Mouse (Mus musculus): ENCODE measurements around the gene Scrt2. TPM values are rescaled to one million over a fixed set of nuclear protein-coding genes. Genes with fewer than 3 reads are reported as not detected.
"Not testable (repeated sequence)": the region's sequence is repeated elsewhere in the genome, so short reads cannot be mapped to it uniquely, and the experiment has no call there.

The Scrt2 gene
- polyA plus RNA-seq, 1 experiment, result not detected

DNA sequence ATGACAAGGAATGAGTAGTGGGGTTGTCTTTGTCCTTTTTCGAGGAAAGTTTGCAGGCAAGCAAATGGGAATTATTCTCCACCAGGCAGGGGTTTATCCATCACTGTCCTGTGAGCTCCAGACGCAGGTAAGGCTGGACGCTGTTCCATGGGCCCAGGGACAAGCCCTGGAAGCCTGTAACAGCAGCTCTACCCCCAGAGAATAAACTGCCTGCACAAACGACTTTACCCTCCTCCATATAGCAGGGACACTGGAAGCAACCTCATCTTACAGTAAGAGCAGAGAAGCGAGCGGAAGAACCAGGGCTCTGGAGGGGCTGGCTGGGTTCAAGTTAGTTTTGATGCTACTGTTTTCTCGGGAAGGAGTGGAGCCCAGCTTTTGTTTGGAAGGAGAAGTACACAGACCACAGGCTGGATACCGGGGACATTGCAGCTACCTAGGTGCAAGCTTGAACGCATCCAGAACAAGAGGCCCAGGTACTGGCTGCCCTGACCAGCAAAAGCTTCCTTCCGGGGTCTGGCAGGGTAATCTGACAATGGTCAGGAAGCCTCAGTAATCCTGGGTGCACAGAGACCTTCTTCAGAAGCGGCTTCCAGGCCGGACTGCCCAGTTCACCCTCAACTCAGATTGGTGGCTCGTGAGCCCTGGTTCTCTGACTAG, 31.6 kb upstream of the Scrt2 start:
- H3K36me3 ChIP-seq (ENCODE audit: control insufficient read depth, insufficient read depth, low read length), result no peaks in the 10 kb centered on the region
- H3K4me3 ChIP-seq (ENCODE audit: extremely low read depth, insufficient read depth, insufficient read length), result no peak overlapping the region
- WGBS, result 16% methylated on average over 13 of the region's 13 CpGs
- no peak overlapping the region for H3K27ac ChIP-seq (ENCODE audit: insufficient read depth, low read length)
- H3K4me1 ChIP-seq (ENCODE audit: control insufficient read depth, insufficient read depth, insufficient read length), result peaks cover 3% of the 10 kb centered on the region; the same call in 1 of the 2 replicates
- TF ChIP-seq POLR2A (IDR thresholded peaks at IDR 0.05; ENCODE audit: low read depth, low read length), result no peak
- TF ChIP-seq CTCF (IDR thresholded peaks at IDR 0.05; ENCODE audit: extremely low read depth, insufficient read depth, insufficient read length, insufficient replicate concordance), result no peak
- peaks cover 23% of the 10 kb centered on the region for H3K27me3 ChIP-seq (ENCODE audit: control insufficient read depth, insufficient read depth, low read length)
- DNase-seq (ENCODE audit: low read depth in 1 of 2, low spot score in 2 of 2), result no peak

DNA sequence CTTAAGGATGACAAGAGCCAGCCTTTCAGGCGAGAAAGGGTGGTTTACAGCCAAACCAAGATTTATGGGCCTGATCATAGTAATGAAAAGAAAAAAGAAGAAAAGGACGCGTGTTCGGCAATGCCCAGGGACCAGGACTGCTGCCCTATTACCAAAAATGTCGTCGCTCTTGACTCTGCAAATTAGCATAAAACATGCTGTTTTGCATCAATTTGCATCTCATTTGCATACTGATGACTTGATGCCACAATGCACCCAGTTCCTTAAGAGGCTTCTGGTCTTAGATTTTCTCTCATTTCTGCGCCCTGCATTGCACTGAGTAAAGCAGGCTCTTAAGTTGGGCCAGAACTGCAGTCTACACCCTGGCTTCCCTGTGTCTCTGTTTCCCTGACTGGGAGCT, 31.0 kb upstream of the Scrt2 start:
- peaks cover 23% of the 10 kb centered on the region for H3K27me3 ChIP-seq (ENCODE audit: control insufficient read depth, insufficient read depth, low read length)
- no peak overlapping the region for H3K27ac ChIP-seq (ENCODE audit: insufficient read depth, low read length)
- TF ChIP-seq POLR2A (IDR thresholded peaks at IDR 0.05; ENCODE audit: low read depth, low read length) (no peak), CTCF (IDR thresholded peaks at IDR 0.05; ENCODE audit: extremely low read depth, insufficient read depth, insufficient read length, insufficient replicate concordance) (no peak)
- H3K36me3 ChIP-seq (ENCODE audit: control insufficient read depth, insufficient read depth, low read length), result no peaks in the 10 kb centered on the region
- H3K4me1 ChIP-seq (ENCODE audit: control insufficient read depth, insufficient read depth, insufficient read length), result peaks cover 3% of the 10 kb centered on the region; the same call in 1 of the 2 replicates
- no peak for DNase-seq (ENCODE audit: low read depth in 1 of 2, low spot score in 2 of 2)
- H3K4me3 ChIP-seq (ENCODE audit: extremely low read depth, insufficient read depth, insufficient read length), result no peak overlapping the region
- WGBS, result 20% methylated on average over 7 of the region's 7 CpGs

DNA sequence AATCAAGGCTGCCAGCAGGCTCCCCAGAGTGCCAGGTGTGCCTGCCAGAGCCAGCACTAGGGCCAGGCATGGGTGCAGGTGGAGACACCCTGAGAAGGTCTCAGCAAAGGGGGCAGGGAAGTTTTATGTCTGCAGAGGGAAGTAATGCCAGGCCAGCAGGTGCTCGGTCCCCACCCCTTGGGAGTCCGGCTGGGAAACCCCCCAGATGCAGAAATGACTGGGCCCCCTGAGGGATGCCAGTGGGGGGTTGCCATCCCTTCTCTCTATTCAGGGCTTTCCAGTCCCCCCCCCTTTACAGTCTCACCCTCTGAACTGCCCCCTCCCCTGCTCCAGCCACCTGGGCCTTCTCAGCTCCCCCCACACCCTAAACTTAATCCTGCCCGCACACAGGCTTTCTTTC, 29.3 kb upstream of the Scrt2 start:
- no peak for DNase-seq (ENCODE audit: low read depth in 1 of 2, low spot score in 2 of 2)
- no peak for TF ChIP-seq POLR2A (IDR thresholded peaks at IDR 0.05; ENCODE audit: low read depth, low read length)
- TF ChIP-seq CTCF (IDR thresholded peaks at IDR 0.05; ENCODE audit: extremely low read depth, insufficient read depth, insufficient read length, insufficient replicate concordance), result no peak
- 61% methylated on average over 3 of the region's 3 CpGs for WGBS
- peaks cover 23% of the 10 kb centered on the region for H3K27me3 ChIP-seq (ENCODE audit: control insufficient read depth, insufficient read depth, low read length)
- no peak overlapping the region for H3K27ac ChIP-seq (ENCODE audit: insufficient read depth, low read length)
- H3K4me1 ChIP-seq (ENCODE audit: control insufficient read depth, insufficient read depth, insufficient read length), result peaks cover 3% of the 10 kb centered on the region; the same call in 1 of the 2 replicates
- no peak overlapping the region for H3K4me3 ChIP-seq (ENCODE audit: extremely low read depth, insufficient read depth, insufficient read length)
- H3K36me3 ChIP-seq (ENCODE audit: control insufficient read depth, insufficient read depth, low read length), result no peaks in the 10 kb centered on the region

DNA sequence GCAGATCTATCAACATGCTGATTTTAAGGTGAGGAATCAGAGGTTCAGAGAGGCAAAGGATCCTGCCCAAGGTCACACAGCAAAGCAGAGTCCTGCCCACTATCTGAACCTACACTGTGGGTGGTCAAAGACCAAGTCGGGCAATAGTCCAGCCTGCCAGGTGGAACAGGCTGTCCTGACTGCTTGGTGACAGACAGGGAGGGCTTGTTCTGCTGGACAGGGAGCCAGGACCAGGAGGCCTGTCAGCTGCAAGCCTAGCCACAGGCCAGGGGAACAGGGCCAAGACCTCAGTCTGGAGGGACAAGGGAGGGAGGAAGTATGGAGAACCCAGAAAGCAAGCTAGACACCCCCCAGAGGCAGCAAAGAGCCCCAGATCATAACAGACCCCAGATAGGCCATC, 25.9 kb upstream of the Scrt2 start:
- Histone ChIP-seq H3K27ac (ENCODE audit: insufficient read depth, low read length) (no peak overlapping the region), H3K4me1 (ENCODE audit: control insufficient read depth, insufficient read depth, insufficient read length) (no peaks in the 10 kb centered on the region), H3K4me3 (ENCODE audit: extremely low read depth, insufficient read depth, insufficient read length) (no peak overlapping the region), H3K27me3 (ENCODE audit: control insufficient read depth, insufficient read depth, low read length) (no peaks in the 10 kb centered on the region; the same call in 1 of the 2 replicates), H3K36me3 (ENCODE audit: control insufficient read depth, insufficient read depth, low read length) (no peaks in the 10 kb centered on the region)
- WGBS, result 52% methylated on average over 1 of the region's 1 CpGs
- TF ChIP-seq CTCF (IDR thresholded peaks at IDR 0.05; ENCODE audit: extremely low read depth, insufficient read depth, insufficient read length, insufficient replicate concordance) (no peak), POLR2A (IDR thresholded peaks at IDR 0.05; ENCODE audit: low read depth, low read length) (no peak)
- DNase-seq (ENCODE audit: low read depth in 1 of 2, low spot score in 2 of 2), result no peak

DNA sequence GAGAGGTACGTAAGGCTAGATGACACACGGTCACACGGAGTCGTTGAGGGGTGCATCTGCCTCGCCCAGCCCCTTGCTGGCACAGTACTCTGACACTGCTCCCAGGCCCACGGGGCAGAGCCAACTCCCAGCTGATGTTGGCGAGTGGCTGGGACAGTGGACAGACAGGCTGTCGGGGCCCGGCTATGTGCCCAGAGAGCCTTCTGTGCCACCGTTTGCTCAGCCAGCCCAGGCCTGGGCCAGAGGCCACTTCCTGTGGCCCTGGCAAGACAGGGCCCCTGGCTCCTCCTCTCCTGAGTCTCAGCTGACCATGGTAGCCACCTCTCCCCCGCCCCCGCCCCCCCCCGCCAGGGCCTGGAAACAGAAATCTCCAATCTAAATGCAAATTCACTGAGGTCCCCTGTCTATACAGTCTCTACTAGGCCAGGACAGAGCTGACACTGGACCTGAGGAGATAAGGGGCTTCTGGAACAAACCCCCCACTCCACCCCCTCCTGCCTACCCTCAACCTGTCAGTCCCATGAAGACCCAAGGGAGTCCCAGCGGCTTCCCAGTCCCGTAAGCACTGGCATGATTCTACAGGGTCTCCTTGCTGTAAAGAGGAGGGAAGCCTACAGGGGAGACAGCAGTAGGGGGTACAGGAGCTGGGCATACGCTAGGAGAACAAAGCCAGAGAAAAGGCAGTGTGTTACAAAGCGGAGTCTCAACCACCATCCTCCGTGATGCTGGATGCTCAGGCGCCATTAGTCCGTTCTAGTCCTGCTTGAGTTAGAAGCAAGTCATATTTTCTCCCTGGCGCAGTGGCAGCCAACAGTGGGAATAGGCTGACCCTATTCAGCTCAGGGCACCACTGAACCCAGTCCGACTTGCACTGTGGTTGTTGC, 24.7 kb upstream of the Scrt2 start:
- Histone ChIP-seq H3K27ac (ENCODE audit: insufficient read depth, low read length) (no peak overlapping the region), H3K4me3 (ENCODE audit: extremely low read depth, insufficient read depth, insufficient read length) (no peak overlapping the region), H3K27me3 (ENCODE audit: control insufficient read depth, insufficient read depth, low read length) (no peaks in the 10 kb centered on the region), H3K36me3 (ENCODE audit: control insufficient read depth, insufficient read depth, low read length) (no peaks in the 10 kb centered on the region), H3K4me1 (ENCODE audit: control insufficient read depth, insufficient read depth, insufficient read length) (no peaks in the 10 kb centered on the region)
- TF ChIP-seq POLR2A (IDR thresholded peaks at IDR 0.05; ENCODE audit: low read depth, low read length) (no peak), CTCF (IDR thresholded peaks at IDR 0.05; ENCODE audit: extremely low read depth, insufficient read depth, insufficient read length, insufficient replicate concordance) (no peak)
- DNase-seq (ENCODE audit: low read depth in 1 of 2, low spot score in 2 of 2), result no peak
- 80% methylated on average over 22 of the region's 22 CpGs for WGBS

DNA sequence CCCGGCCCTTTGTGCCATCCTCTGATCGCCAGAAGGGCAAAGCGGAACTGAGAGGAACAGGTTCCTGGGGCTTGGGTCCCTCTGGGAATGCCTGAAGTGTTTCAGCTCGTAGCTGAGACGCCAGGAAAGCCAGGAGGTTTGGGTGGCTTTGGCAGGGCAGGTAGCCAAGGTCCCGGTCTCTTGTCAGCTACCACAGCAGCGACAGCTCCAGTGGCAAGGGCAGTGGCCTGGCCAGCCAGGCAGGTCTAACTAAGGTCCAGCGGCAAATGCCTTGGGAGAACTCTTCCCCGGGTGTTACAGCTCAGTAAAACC, 24.1 kb upstream of the Scrt2 start:
- TF ChIP-seq POLR2A (IDR thresholded peaks at IDR 0.05; ENCODE audit: low read depth, low read length) (no peak), CTCF (IDR thresholded peaks at IDR 0.05; ENCODE audit: extremely low read depth, insufficient read depth, insufficient read length, insufficient replicate concordance) (no peak)

DNA sequence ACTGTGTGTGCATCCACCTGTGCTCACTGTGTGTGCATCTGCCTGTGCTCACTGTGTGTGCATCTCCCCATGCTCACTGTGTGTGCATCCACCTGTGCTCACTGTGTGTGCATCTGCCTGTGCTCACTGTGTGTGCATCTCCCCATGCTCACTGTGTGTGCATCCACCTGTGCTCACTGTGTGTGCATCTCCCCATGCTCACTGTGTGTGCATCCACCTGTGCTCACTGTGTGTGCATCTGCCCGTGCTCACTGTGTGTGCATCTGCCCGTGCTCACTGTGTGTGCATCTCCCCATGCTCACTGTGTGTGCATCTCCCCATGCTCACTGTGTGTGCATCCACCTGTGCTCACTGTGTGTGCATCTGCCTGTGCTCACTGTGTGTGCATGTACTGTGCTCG, 18.5 kb upstream of the Scrt2 start:
- H3K27ac ChIP-seq (ENCODE audit: insufficient read depth, low read length); H3K4me1 ChIP-seq (ENCODE audit: control insufficient read depth, insufficient read depth, insufficient read length); H3K4me3 ChIP-seq (ENCODE audit: extremely low read depth, insufficient read depth, insufficient read length); H3K27me3 ChIP-seq (ENCODE audit: control insufficient read depth, insufficient read depth, low read length); H3K36me3 ChIP-seq (ENCODE audit: control insufficient read depth, insufficient read depth, low read length); DNase-seq (ENCODE audit: low read depth in 1 of 2, low spot score in 2 of 2): not testable (repeated sequence)
- WGBS, result 86% methylated on average over 3 of the region's 3 CpGs

More for the DNA sequence above, 24.1 kb upstream of the Scrt2 start:
- no peak overlapping the region for H3K27ac ChIP-seq (ENCODE audit: insufficient read depth, low read length)
- H3K27me3 ChIP-seq (ENCODE audit: control insufficient read depth, insufficient read depth, low read length), result no peaks in the 10 kb centered on the region
- H3K36me3 ChIP-seq (ENCODE audit: control insufficient read depth, insufficient read depth, low read length), result no peaks in the 10 kb centered on the region
- H3K4me3 ChIP-seq (ENCODE audit: extremely low read depth, insufficient read depth, insufficient read length), result no peak overlapping the region
- whole genome bisulfite sequencing, result 79% methylated on average over 9 of the region's 9 CpGs
- no peaks in the 10 kb centered on the region for H3K4me1 ChIP-seq (ENCODE audit: control insufficient read depth, insufficient read depth, insufficient read length)
- no peak for DNase-seq (ENCODE audit: low read depth in 1 of 2, low spot score in 2 of 2)
